Mouse (Mus musculus) cerebellum, adult 8-10 months (tissue): ENCODE measurements around the gene Tmem274.
"Not testable (repeated sequence)": the region's sequence is repeated elsewhere in the genome, so short reads cannot be mapped to it uniquely, and the experiment has no call there.

ENCODE experiments used
- DNase-seq: peaks from one replicate; pipeline ENCODE4 v3.0.0; 2022

The Tmem274 gene

GRCm38 (mm10) chr4:149477078-149477477, at the start of gene Tmem274:
Tmem274 (plus strand) TSS chr4:149477378.
- no peak for DNase-seq

- DNase-seq = peak; percentile 82
Measured at GRCm38 (mm10) chr4:149429592-149429991, 47.6 kb upstream of the Tmem274 start.

DNA sequence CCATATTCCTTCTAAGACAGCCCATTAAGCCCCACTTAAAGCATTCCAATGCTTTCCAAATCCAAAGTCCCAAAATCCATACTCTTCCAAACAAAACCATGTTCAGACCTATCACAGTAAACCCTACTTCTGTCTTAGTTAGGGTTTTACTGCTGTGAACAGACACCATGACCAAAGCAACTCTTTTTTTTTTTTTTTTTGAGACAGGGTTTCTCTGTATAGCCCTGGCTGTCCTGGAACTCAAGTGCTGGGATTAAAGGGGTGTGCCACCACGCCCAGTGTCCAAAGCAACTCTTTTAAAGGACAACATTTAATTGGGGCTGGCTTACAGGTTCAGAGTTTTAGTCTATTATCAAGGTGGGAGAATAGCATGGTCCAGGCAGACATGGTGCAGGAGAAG, 45.3 kb upstream of the Tmem274 start:
- not testable (repeated sequence) for DNase-seq

GRCm38 (mm10) chr4:149440576-149440975, 36.6 kb upstream of the Tmem274 start:
- no peak for DNase-seq

- no peak for DNase-seq
Measured at GRCm38 (mm10) chr4:149442436-149442835, 34.7 kb upstream of the Tmem274 start.

DNA sequence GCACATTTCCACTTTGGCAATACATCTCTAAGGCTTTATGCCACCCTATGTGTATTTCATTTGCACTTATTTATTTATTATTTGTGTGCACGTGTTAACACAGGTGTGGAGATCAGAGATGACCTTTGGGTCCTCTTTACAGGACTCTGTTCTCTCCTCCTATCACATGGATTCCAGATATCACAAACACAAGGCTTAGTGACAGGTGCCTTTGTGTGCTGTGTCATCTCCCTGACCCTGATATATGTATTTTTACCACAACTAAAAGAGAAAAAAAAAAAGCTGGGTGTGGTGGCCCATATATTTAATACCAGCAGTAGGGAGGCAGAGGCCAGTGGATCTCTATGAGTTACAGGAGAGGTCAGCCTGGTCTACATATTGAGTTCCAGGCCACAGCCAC, 32.7 kb upstream of the Tmem274 start:
- DNase-seq = no peak

- DNase-seq = peak; percentile 89
Measured at GRCm38 (mm10) chr4:149444964-149445701, 32.0 kb upstream of the Tmem274 start.

- DNase-seq = no peak
Measured at GRCm38 (mm10) chr4:149445868-149446267, 31.3 kb upstream of the Tmem274 start.

DNA sequence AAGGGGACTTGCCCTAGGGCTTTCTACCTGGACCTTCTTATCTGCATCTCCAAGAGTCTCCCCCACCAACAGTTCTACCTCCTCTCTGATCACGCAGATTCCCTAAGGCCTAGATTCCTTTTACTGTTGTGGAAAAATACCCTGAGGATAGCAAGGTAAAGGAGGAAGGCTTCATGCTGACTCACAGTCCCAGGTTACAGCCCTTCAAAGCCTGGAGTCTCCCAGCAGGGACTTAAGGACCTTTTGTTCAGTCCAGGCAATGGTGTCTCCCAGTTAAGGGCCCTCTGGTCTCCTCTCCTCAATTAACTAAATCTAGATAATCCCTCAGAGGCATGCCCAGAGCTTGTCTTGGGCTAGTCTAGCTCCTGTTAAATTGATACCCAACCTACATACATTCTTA, 30.9 kb upstream of the Tmem274 start:
- no peak for DNase-seq

- no peak for DNase-seq
Measured at GRCm38 (mm10) chr4:149450636-149451035, 26.5 kb upstream of the Tmem274 start.

- no peak for DNase-seq
Measured at GRCm38 (mm10) chr4:149453656-149454055, 23.5 kb upstream of the Tmem274 start.

- DNase-seq = no peak
Measured at GRCm38 (mm10) chr4:149454263-149454662, 22.9 kb upstream of the Tmem274 start.

GRCm38 (mm10) chr4:149454879-149455278, 22.3 kb upstream of the Tmem274 start, which contains the start of gene Rbp7:
Rbp7 (minus strand) TSS chr4:149454978.
- no peak for DNase-seq

- DNase-seq = not testable (repeated sequence)
Measured at GRCm38 (mm10) chr4:149457163-149457562, 20.0 kb upstream of the Tmem274 start.

- DNase-seq = no peak
Measured at GRCm38 (mm10) chr4:149457831-149458430, 19.2 kb upstream of the Tmem274 start.

GRCm38 (mm10) chr4:149458526-149458925, 18.7 kb upstream of the Tmem274 start:
- no peak for DNase-seq

DNA sequence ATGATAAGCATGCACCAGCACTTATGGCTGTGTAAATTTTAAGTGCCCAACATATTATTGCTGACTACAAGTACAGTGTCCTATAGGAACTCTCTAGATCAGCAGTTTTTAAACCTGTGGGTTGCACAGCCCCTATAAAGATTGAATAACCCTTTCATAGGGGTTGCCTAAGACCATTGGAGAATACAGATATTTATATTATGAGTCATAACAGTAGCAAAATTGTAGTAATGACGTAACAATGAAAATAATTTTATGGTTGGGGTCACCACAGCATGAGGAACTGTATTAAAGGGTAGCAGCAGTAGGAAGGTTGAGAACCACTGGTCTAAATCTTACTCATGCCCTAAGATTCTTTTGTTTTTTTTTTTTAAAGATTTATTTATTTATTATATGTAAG, 17.8 kb upstream of the Tmem274 start:
- DNase-seq = no peak

GRCm38 (mm10) chr4:149460475-149460874, 16.7 kb upstream of the Tmem274 start:
- not testable (repeated sequence) for DNase-seq

GRCm38 (mm10) chr4:149461579-149462304, 15.4 kb upstream of the Tmem274 start:
- peak; percentile 66 for DNase-seq

GRCm38 (mm10) chr4:149462305-149462971, 14.7 kb upstream of the Tmem274 start:
- no peak for DNase-seq

DNA sequence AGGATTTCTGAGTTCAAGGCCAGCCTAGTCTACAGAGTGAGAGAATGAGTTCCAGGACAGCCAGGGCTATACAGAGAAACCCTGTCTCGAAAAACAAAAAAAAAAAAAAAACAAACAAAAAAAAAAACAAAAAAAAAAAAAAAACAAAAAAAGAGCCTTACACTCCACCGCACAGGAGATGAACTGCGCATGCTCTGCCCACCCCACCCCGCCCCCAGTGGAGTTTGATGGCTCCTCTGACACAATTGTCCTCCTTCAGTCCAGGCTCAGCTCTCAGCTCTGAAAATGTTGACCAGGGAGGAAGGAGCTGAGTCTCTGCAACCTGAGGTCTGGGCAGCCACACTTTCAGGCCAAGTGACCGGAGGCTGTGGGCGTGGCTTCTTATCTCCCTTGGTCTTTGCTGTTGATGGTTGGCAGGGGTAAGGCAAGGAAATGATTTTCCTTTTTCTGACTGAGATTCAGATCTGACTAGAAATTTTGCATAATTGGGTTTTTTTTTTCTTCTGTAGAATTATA, 13.7 kb upstream of the Tmem274 start:
- no peak for DNase-seq

DNA sequence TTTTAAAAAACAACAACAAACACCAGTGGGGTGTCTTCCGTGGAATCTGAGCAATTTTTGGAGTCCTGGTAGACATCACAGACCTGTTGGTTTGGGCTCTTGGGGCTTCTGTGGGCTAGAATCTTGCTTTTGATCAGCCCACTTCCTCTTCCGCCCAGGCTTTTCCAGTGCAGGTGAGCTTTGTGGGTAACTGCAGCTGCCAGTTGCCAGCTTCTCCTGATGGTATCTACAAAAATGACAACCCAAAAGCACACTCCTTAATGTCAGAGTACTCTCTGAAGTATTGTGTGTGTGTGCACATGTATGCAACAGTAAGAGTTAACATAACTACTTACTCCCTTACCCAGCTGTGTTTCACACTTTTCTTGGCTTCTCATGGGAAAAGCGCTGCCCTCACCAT, 7.6 kb upstream of the Tmem274 start:
- DNase-seq = no peak

DNA sequence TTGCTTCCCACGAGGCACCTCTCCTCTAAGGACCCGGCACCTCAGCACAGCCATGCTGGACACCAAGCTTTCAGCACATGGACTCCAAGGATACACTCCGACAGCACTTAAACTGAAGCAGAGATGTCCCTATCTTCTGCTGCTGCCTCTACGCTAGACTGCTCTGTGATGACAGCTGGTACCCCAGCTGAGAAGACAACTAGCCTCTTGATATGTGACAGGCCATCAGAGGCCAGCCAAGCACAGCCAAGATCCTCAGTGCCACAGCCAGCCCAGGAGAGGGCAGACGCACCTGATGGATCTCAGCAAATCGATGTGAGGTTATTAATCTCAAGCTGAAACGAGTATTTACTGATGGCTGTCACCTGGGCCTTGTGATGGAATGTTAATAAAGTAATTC, 2.1 kb upstream of the Tmem274 start:
- no peak for DNase-seq
